Comparison of ENCODE assay signal across 27 mouse cellular contexts in the genomic region with DNA sequence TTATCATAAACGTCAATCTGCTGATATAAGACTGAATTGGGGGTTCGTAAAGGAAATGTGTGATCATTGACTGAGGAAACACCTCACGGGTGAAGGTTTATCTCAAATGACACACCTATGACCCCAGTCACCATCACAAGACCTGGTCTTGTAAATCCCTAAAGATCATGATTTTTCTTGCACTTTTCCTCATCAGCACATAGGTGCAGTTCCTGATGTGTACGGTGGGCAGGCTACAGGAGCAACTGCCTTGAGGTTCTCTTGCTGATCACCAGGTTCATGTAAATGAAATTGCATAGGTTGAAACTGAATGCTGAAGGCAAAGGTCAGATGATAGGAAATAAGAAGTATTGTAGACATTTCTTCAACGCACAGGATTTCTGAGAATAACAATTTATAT.
DNase-seq lines count a peak whose midpoint lies in the region; ATAC-seq and TF ChIP-seq lines count a peak whose summit lies in the region.
"Had no signal": no experiment of that assay in that cellular context is flagged by ENCODE, and none has a peak within 500 bp of the region (broad histone marks: within the 10 kb centered on the region; RNA-seq: fewer than 3 reads in every experiment).

No protein-coding gene starts in this region.

- no peak overlapping the region for H3K9ac ChIP-seq in midbrain, embryonic 11.5 days (ENCODE audit: low read length)
- H3K9ac ChIP-seq in midbrain, postnatal 0 days (replicated peaks; ENCODE audit: low read length, poor library complexity, severe bottlenecking) = no peak overlapping the region
- no peak overlapping the region for H3K9ac ChIP-seq in intestine, embryonic 16.5 days (ENCODE audit: low read depth, low read length)
- H3K9ac ChIP-seq: embryonic facial prominence, embryonic 13.5 days; embryonic facial prominence, embryonic 15.5 days; forebrain, embryonic 13.5 days; forebrain, embryonic 15.5 days; forebrain, postnatal 0 days had no signal

- WGBS in midbrain, embryonic 11.5 days = 89% methylated on average over 5 of the region's 5 CpGs
- 93% methylated on average over 5 of the region's 5 CpGs for WGBS in midbrain, postnatal 0 days
- 61% methylated on average over 5 of the region's 5 CpGs for WGBS in intestine, embryonic 16.5 days
- WGBS in small intestine, adult 2 months = 46% methylated on average over 5 of the region's 5 CpGs

- no peak for TF ChIP-seq CTCF in midbrain, postnatal 0 days (IDR thresholded peaks at IDR 0.05)
- TF ChIP-seq CTCF in small intestine, adult 2 months (IDR thresholded peaks at IDR 0.05; ENCODE audit: extremely low read depth, insufficient read length, insufficient replicate concordance, low read depth, low read length) = no peak

- H3K27ac ChIP-seq in midbrain, embryonic 11.5 days (ENCODE audit: low read depth, low read length) = no peak overlapping the region
- H3K27ac ChIP-seq in midbrain, postnatal 0 days (ENCODE audit: low read depth, low read length) = no peak overlapping the region
- no peak overlapping the region for H3K27ac ChIP-seq in intestine, embryonic 16.5 days (ENCODE audit: low read length)
- 0 out of 2 replicates have a peak overlapping the region, but pooled peaks have one; percentile 15 for H3K27ac ChIP-seq in small intestine, adult 2 months (ENCODE audit: insufficient read depth, low read depth, low read length)
- H3K27ac ChIP-seq: embryonic facial prominence, embryonic 13.5 days; embryonic facial prominence, embryonic 15.5 days; forebrain, embryonic 10.5 days; forebrain, embryonic 13.5 days; forebrain, embryonic 15.5 days had no signal

- no peak for TF ChIP-seq POLR2A in small intestine, adult 2 months (IDR thresholded peaks at IDR 0.05; ENCODE audit: low read depth, low read length)

- H3K4me2 ChIP-seq in midbrain, embryonic 11.5 days = no peak overlapping the region
- H3K4me2 ChIP-seq in midbrain, postnatal 0 days (ENCODE audit: low read depth, low read length, poor library complexity, severe bottlenecking) = no peak overlapping the region
- H3K4me2 ChIP-seq in intestine, embryonic 16.5 days (ENCODE audit: low read depth, low read length) = no peak overlapping the region
- H3K4me2 ChIP-seq: embryonic facial prominence, embryonic 13.5 days; embryonic facial prominence, embryonic 15.5 days; forebrain, embryonic 13.5 days; forebrain, embryonic 15.5 days had no signal

- DNase-seq in midbrain, embryonic 11.5 days (ENCODE audit: low spot score, missing footprints) = peak; percentile 64
- no peak for DNase-seq in midbrain, postnatal 0 days (ENCODE audit: low spot score)
- DNase-seq in heart, adult 11 months = no peak
- DNase-seq: adrenal gland, adult 8-10 months; adrenal gland, postnatal 14 days; adrenal gland, postnatal 36 days; B cell, adult 2 months; cerebellum, adult 11-12 months; cerebellum, adult 8-10 months; cerebellum, adult 9-11 months; cerebellum, postnatal 14 days; cerebellum, postnatal 36 days; embryo, embryonic 11 days; forebrain, postnatal 0 days had no signal

- H3K4me3 ChIP-seq in midbrain, embryonic 11.5 days (ENCODE audit: low read depth, low read length) = no peak overlapping the region
- no peak overlapping the region for H3K4me3 ChIP-seq in midbrain, postnatal 0 days (ENCODE audit: low read depth, low read length)
- no peak overlapping the region for H3K4me3 ChIP-seq in intestine, embryonic 16.5 days (ENCODE audit: low read length)
- no peak overlapping the region for H3K4me3 ChIP-seq in small intestine, adult 2 months (ENCODE audit: low read depth, low read length)
- H3K4me3 ChIP-seq: embryonic facial prominence, embryonic 13.5 days; embryonic facial prominence, embryonic 15.5 days; erythroblast, embryonic 14.5 days; forebrain, embryonic 10.5 days; forebrain, embryonic 13.5 days; forebrain, embryonic 15.5 days had no signal

- H3K4me1 ChIP-seq in midbrain, embryonic 11.5 days (ENCODE audit: control insufficient read depth, insufficient read depth, low read length) = no peaks in the 10 kb centered on the region
- H3K4me1 ChIP-seq in midbrain, postnatal 0 days (ENCODE audit: insufficient read depth, low read length) = no peaks in the 10 kb centered on the region
- 0 out of 2 replicates have a peak, but pooled peaks cover 6% of the 10 kb centered on the region for H3K4me1 ChIP-seq in intestine, embryonic 16.5 days (ENCODE audit: control insufficient read depth, insufficient read depth, low read length)
- H3K4me1 ChIP-seq in small intestine, adult 2 months (ENCODE audit: control insufficient read depth, insufficient read depth, insufficient read length, low read length) = peaks cover 4% of the 10 kb centered on the region; the same call in 1 of the 2 replicates
- H3K4me1 ChIP-seq: forebrain, embryonic 13.5 days; forebrain, embryonic 15.5 days had no signal

- H3K27me3 ChIP-seq in midbrain, embryonic 11.5 days (ENCODE audit: control insufficient read depth, insufficient read depth, low read length) = no peaks in the 10 kb centered on the region
- no peaks in the 10 kb centered on the region for H3K27me3 ChIP-seq in midbrain, postnatal 0 days (ENCODE audit: insufficient read depth, low read length)
- H3K27me3 ChIP-seq in intestine, embryonic 16.5 days (replicated peaks; ENCODE audit: control insufficient read depth, insufficient read depth, low read length) = no peaks in the 10 kb centered on the region
- H3K27me3 ChIP-seq in small intestine, adult 2 months (ENCODE audit: control insufficient read depth, insufficient read depth, low read length) = no peaks in the 10 kb centered on the region
- H3K27me3 ChIP-seq: embryonic facial prominence, embryonic 13.5 days; embryonic facial prominence, embryonic 15.5 days; forebrain, embryonic 13.5 days; forebrain, embryonic 15.5 days had no signal

- H3K36me3 ChIP-seq in midbrain, embryonic 11.5 days (ENCODE audit: control insufficient read depth, insufficient read depth, low read length) = no peaks in the 10 kb centered on the region
- H3K36me3 ChIP-seq in midbrain, postnatal 0 days (ENCODE audit: insufficient read depth, low read length) = no peaks in the 10 kb centered on the region
- H3K36me3 ChIP-seq in intestine, embryonic 16.5 days (ENCODE audit: control insufficient read depth, insufficient read depth, low read length) = no peaks in the 10 kb centered on the region
- no peaks in the 10 kb centered on the region for H3K36me3 ChIP-seq in small intestine, adult 2 months (ENCODE audit: control insufficient read depth, insufficient read depth, low read length)
- H3K36me3 ChIP-seq: embryonic facial prominence, embryonic 13.5 days; embryonic facial prominence, embryonic 15.5 days; forebrain, embryonic 10.5 days; forebrain, embryonic 15.5 days; G1E had no signal

- no peaks in the 10 kb centered on the region for H3K9me3 ChIP-seq in midbrain, embryonic 11.5 days (ENCODE audit: control insufficient read depth, low read length)
- H3K9me3 ChIP-seq in midbrain, postnatal 0 days (ENCODE audit: low read length) = no peaks in the 10 kb centered on the region
- H3K9me3 ChIP-seq in intestine, embryonic 16.5 days (ENCODE audit: control insufficient read depth, low read length) = no peaks in the 10 kb centered on the region
- H3K9me3 ChIP-seq: embryonic facial prominence, embryonic 13.5 days; embryonic facial prominence, embryonic 15.5 days; forebrain, embryonic 10.5 days; forebrain, embryonic 13.5 days; forebrain, embryonic 15.5 days had no signal

- ATAC-seq in midbrain, embryonic 11.5 days (ENCODE audit: low FRiP score) = no peak
- no peak for ATAC-seq in midbrain, postnatal 0 days (ENCODE audit: low FRiP score)
- peak; percentile 90 for ATAC-seq in intestine, embryonic 16.5 days
- no peak for ATAC-seq in inflammation-experienced regulatory T-cells, adult 6 months
- ATAC-seq: activated CD4-positive, CD25-positive, alpha-beta regulatory T cell, adult 4 months; CD4-positive, CD25-positive, alpha-beta regulatory T cell, adult 4 months; forebrain, embryonic 13.5 days; forebrain, embryonic 15.5 days; forebrain, postnatal 0 days; Patski had no signal
